Mouse (Mus musculus) CH12.LX (cell line): ENCODE data around the gene Fibp. TPM values are rescaled to one million over a fixed set of nuclear protein-coding genes. Genes with fewer than 3 reads are reported as not detected.

Source experiments
- DNase-seq: peaks from one replicate; pipeline ENCODE4 v3.0.0-alpha.2; 2013; ENCODE audit errors: extremely low read depth
- H3K27ac ChIP-seq: 2 replicates; pipeline ENCODE4 v1.5.1; 2012; ENCODE audit warnings: low read depth, mild to moderate bottlenecking, control low read depth, moderate library complexity; ENCODE audit not compliant: insufficient read depth
- H3K27me3 ChIP-seq: replicated peaks from 2 replicates; pipeline ENCODE3; 2012; ENCODE audit warnings: inconsistent platforms
- H3K36me3 ChIP-seq, 2 experiments: replicated peaks in 1 of 2; 2 replicates each; pipeline versions ENCODE3 to v1.6.1; 2012; ENCODE audit warnings: inconsistent platforms in 1 of 2, low read length in 1 of 2, mild to moderate bottlenecking in 1 of 2, mixed read lengths in 1 of 2, moderate library complexity in 1 of 2; ENCODE audit not compliant: control insufficient read depth in 1 of 2, insufficient read depth in 1 of 2
- H3K4me1 ChIP-seq, 2 experiments: 2 replicates each; pipeline ENCODE4 v1.6.1; 2012; ENCODE audit warnings: inconsistent platforms in 1 of 2, moderate library complexity in 1 of 2; ENCODE audit not compliant: insufficient read depth in 2 of 2, control insufficient read depth in 1 of 2
- H3K4me2 ChIP-seq: 2 replicates; pipeline ENCODE4 v1.6.1; 2012; ENCODE audit warnings: low read depth, mild to moderate bottlenecking, control low read depth; ENCODE audit not compliant: poor library complexity, insufficient read depth, severe bottlenecking
- H3K4me3 ChIP-seq, 3 experiments: fragments of 150-350 bp in 1 of 3; sonication (generic) in 1 of 3; replicated peaks in 1 of 3; 2 replicates each; pipeline versions ENCODE3 to v1.5.1; 2011 to 2012; ENCODE audit warnings: low read depth in 2 of 3, low read length in 2 of 3, mild to moderate bottlenecking in 2 of 3, moderate library complexity in 2 of 3, control low read depth in 1 of 3, improper control_type of control experiment in 1 of 3, inconsistent platforms in 1 of 3, mixed read lengths in 1 of 3; ENCODE audit not compliant: poor library complexity in 1 of 3
- H3K79me2 ChIP-seq: replicated peaks from 2 replicates; pipeline ENCODE4 v1.6.1; 2012; ENCODE audit warnings: mild to moderate bottlenecking, moderate library complexity; ENCODE audit not compliant: control insufficient read depth, poor library complexity, insufficient read depth, severe bottlenecking; ENCODE audit errors: extremely low read depth
- H3K9ac ChIP-seq: 2 replicates; pipeline ENCODE4 v1.6.1; 2012; ENCODE audit warnings: low read depth, mild to moderate bottlenecking, control low read depth, moderate library complexity; ENCODE audit not compliant: insufficient read depth
- H3K9me3 ChIP-seq: replicated peaks from 2 replicates; pipeline ENCODE3; 2012; ENCODE audit warnings: low read length, inconsistent platforms, mixed read lengths
- BHLHE40 ChIP-seq: IDR thresholded peaks from 2 replicates; pipeline ENCODE4 v1.6.1; 2011; ENCODE audit warnings: mild to moderate bottlenecking, low read depth, low read length, improper control_type of control experiment
- CHD2 ChIP-seq: IDR thresholded peaks from 2 replicates; pipeline ENCODE4 v1.6.1; 2011; ENCODE audit warnings: low read length, improper control_type of control experiment
- ELF1 ChIP-seq: IDR thresholded peaks from 2 replicates; pipeline ENCODE4 v1.6.1; 2014; ENCODE audit warnings: low read depth, mild to moderate bottlenecking, inconsistent platforms, low read length, improper control_type of control experiment
- GABPA ChIP-seq: IDR thresholded peaks from 2 replicates; pipeline ENCODE4 v1.6.1; 2012; ENCODE audit warnings: low read depth, low read length, improper control_type of control experiment, inconsistent platforms; ENCODE audit not compliant: insufficient replicate concordance
- IRF4 ChIP-seq: IDR thresholded peaks from 2 replicates; pipeline ENCODE4 v1.6.1; 2014; ENCODE audit warnings: low read depth, mild to moderate bottlenecking, inconsistent platforms, low read length, improper control_type of control experiment
- JUN ChIP-seq: IDR thresholded peaks from 2 replicates; pipeline ENCODE4 v1.6.1; 2011; ENCODE audit warnings: low read depth, mild to moderate bottlenecking, low read length, improper control_type of control experiment, moderate library complexity; ENCODE audit not compliant: insufficient read depth
- JUND ChIP-seq: conservative IDR thresholded peaks from 2 replicates; pipeline ENCODE4 v1.6.1; 2011; ENCODE audit warnings: low read depth, low read length, improper control_type of control experiment
- KAT2A ChIP-seq: IDR thresholded peaks from 2 replicates; pipeline ENCODE4 v1.6.1; 2012; ENCODE audit warnings: low read length, improper control_type of control experiment, inconsistent platforms; ENCODE audit not compliant: insufficient replicate concordance
- MAX ChIP-seq: IDR thresholded peaks from 2 replicates; pipeline ENCODE4 v1.6.1; 2011; ENCODE audit warnings: low read length, improper control_type of control experiment
- MEF2A ChIP-seq: IDR thresholded peaks from 2 replicates; pipeline ENCODE4 v1.6.1; 2014; ENCODE audit warnings: low read depth, mild to moderate bottlenecking, inconsistent platforms, low read length, improper control_type of control experiment, borderline replicate concordance
- MXI1 ChIP-seq: IDR thresholded peaks from 2 replicates; pipeline ENCODE4 v1.6.1; 2011; ENCODE audit warnings: mild to moderate bottlenecking, low read depth, low read length, improper control_type of control experiment
- MYC ChIP-seq: IDR thresholded peaks from 2 replicates; pipeline ENCODE4 v1.6.1; 2011; ENCODE audit warnings: low read depth, mild to moderate bottlenecking, improper control_type of control experiment, low read length
- NELFE ChIP-seq: IDR thresholded peaks from 2 replicates; pipeline ENCODE4 v1.6.1; 2011; ENCODE audit warnings: low read depth, low read length, improper control_type of control experiment
- NRF1 ChIP-seq: IDR thresholded peaks from 2 replicates; pipeline ENCODE4 v1.6.1; 2014; ENCODE audit warnings: low read depth, mild to moderate bottlenecking, inconsistent platforms, low read length, improper control_type of control experiment, moderate library complexity
- PAX5 ChIP-seq: IDR thresholded peaks from 2 replicates; pipeline ENCODE4 v1.6.1; 2012; ENCODE audit warnings: low read length, inconsistent platforms, mixed read lengths
- POLR2AphosphoS2 ChIP-seq: IDR thresholded peaks from 2 replicates; pipeline ENCODE4 v1.6.1; 2011; ENCODE audit warnings: low read depth, low read length, improper control_type of control experiment
- RAD21 ChIP-seq: IDR thresholded peaks from 2 replicates; pipeline ENCODE4 v1.6.1; 2011; ENCODE audit warnings: low read depth, mild to moderate bottlenecking, low read length, improper control_type of control experiment, moderate library complexity
- RCOR1 ChIP-seq: conservative IDR thresholded peaks from 2 replicates; pipeline ENCODE4 v1.6.1; 2012; ENCODE audit warnings: low read depth, mild to moderate bottlenecking, inconsistent platforms, low read length, improper control_type of control experiment
- SMC3 ChIP-seq: IDR thresholded peaks from 2 replicates; pipeline ENCODE4 v1.6.1; 2011; ENCODE audit warnings: low read depth, low read length, improper control_type of control experiment
- TBP ChIP-seq: conservative IDR thresholded peaks from 2 replicates; pipeline ENCODE4 v1.6.1; 2011; ENCODE audit warnings: low read depth, low read length, improper control_type of control experiment
- UBTF ChIP-seq: IDR thresholded peaks from 2 replicates; pipeline ENCODE4 v1.6.1; 2012; ENCODE audit warnings: low read depth, mild to moderate bottlenecking, inconsistent platforms, low read length, improper control_type of control experiment, moderate library complexity
- USF1 ChIP-seq: IDR thresholded peaks from 2 replicates; pipeline ENCODE4 v1.6.1; 2014; ENCODE audit warnings: low read depth, mild to moderate bottlenecking, inconsistent platforms, low read length, improper control_type of control experiment
- USF2 ChIP-seq: conservative IDR thresholded peaks from 2 replicates; pipeline ENCODE4 v1.6.1; 2011; ENCODE audit warnings: low read depth, low read length, improper control_type of control experiment
- ZKSCAN1 ChIP-seq: IDR thresholded peaks from 2 replicates; pipeline ENCODE4 v1.6.1; 2012; ENCODE audit warnings: low read depth, inconsistent platforms, low read length, improper control_type of control experiment, borderline replicate concordance
- ZMIZ1 ChIP-seq: IDR thresholded peaks from 2 replicates; pipeline ENCODE4 v1.6.1; 2012; ENCODE audit warnings: low read depth, mild to moderate bottlenecking, inconsistent platforms, low read length, improper control_type of control experiment
- ZNF384 ChIP-seq: IDR thresholded peaks from 2 replicates; pipeline ENCODE4 v1.6.1; 2012; ENCODE audit warnings: low read depth, low read length, improper control_type of control experiment, inconsistent platforms
- dilution Hi-C: fragments of 300-500 bp; cut with MboI; formaldehyde crosslinking; loops from 2 replicates; pipeline ENCODE4 v1.14.3; 2020; ENCODE audit warnings: low sequenced_read_pairs; ENCODE audit not compliant: extremely low pct_unique_long_range_greater_than_20kb, extremely low pct_ligation_motif_present
- in situ Hi-C: fragments of 300-500 bp; cut with MboI; formaldehyde crosslinking; loops from 3 replicates; pipeline ENCODE4 v1.14.3; 2019; ENCODE audit warnings: low sequenced_read_pairs, low pct_ligation_motif_present, low pct_unique_long_range_greater_than_20kb, mixed read lengths
- polyA plus RNA-seq: library from polyadenylated mRNA; unstranded; fragments of >175 nt; gene quantifications from 2 replicates; pipeline ENCODE4 v1.2.1, GENCODE M21; 2012; ENCODE audit warnings: low read depth; ENCODE audit not compliant: insufficient read length
- total RNA-seq, 2 experiments: library from RNA; depleted of rRNA; stranded (reverse); fragments of 300-350 nt in 1 of 2; fragments of >200 nt in 1 of 2; gene quantifications; 2 replicates each; pipeline ENCODE4 v1.2.3; 2012 to 2014

The Fibp gene
- total and polyA plus RNA-seq, 3 experiments, result 29.1 to 74.9 (median 37.5) TPM

- dilution Hi-C loops (no loop called here), in situ Hi-C loops (no loop called here)
- no peak within 1 kb of the TSS for H3K4me2 ChIP-seq
- H3K79me2 ChIP-seq, result no peaks in the 10 kb centered on the region
- H3K9me3 ChIP-seq, result no peaks in the 10 kb centered on the region
- DNase-seq, result no peak
- H3K4me1 ChIP-seq, result peaks cover 0 to 6% of the 10 kb centered on the region in 2 experiments; a peak in 1 of 4 replicates
- H3K9ac ChIP-seq, result no peak within 1 kb of the TSS
- no peak within 1 kb of the TSS for H3K27ac ChIP-seq
- H3K27me3 ChIP-seq, result no peaks in the 10 kb centered on the region
- TF ChIP-seq SMC3 (no peak), GABPA (no peak), CHD2 (no peak), UBTF (no peak), JUN (no peak), RAD21 (no peak), POLR2AphosphoS2 (no peak), TBP (no peak), ZKSCAN1 (no peak), USF1 (no peak), NRF1 (no peak), JUND (no peak)
- H3K4me3 ChIP-seq, result no peak within 1 kb of the TSS
- H3K36me3 ChIP-seq, result peaks cover 44 to 58% of the 10 kb centered on the region in 2 experiments
These were observed 8.0 kb downstream of the Fibp start, which contains the start of gene Ctsw for GRCm38 (mm10) chr19:5468374-5468773. TSS of gene Ctsw (minus strand) at chr19:5468507.

- H3K9ac ChIP-seq, result no peak overlapping the region
- dilution Hi-C loops (no loop called here), in situ Hi-C loops (no loop called here)
- no peak overlapping the region for H3K4me3 ChIP-seq
- peaks cover 11 to 23% of the 10 kb centered on the region in 2 experiments for H3K36me3 ChIP-seq
- no peak for DNase-seq
- no peaks in the 10 kb centered on the region for H3K9me3 ChIP-seq
- no peak for TF ChIP-seq TBP
- no peak for TF ChIP-seq BHLHE40
- TF ChIP-seq ELF1, result no peak
- no peak for TF ChIP-seq RCOR1
- TF ChIP-seq MXI1, result no peak
- TF ChIP-seq MYC, result no peak
- TF ChIP-seq JUND, result no peak
- TF ChIP-seq PAX5, result no peak
- TF ChIP-seq ZMIZ1, result no peak
- no peak for TF ChIP-seq IRF4
- TF ChIP-seq MEF2A, result no peak
- TF ChIP-seq ZNF384, result no peak
- no peak for TF ChIP-seq MAX
- TF ChIP-seq KAT2A, result no peak
- TF ChIP-seq NELFE, result no peak
- no peak for TF ChIP-seq USF2
- H3K27me3 ChIP-seq, result no peaks in the 10 kb centered on the region
- no peak overlapping the region for H3K27ac ChIP-seq
- H3K4me2 ChIP-seq, result no peak overlapping the region
- peaks cover 0 to 6% of the 10 kb centered on the region in 2 experiments; a peak in 1 of 4 replicates for H3K4me1 ChIP-seq
- no peaks in the 10 kb centered on the region for H3K79me2 ChIP-seq
These were observed 11.4 kb downstream of the Fibp start for GRCm38 (mm10) chr19:5471846-5472245.
